Mouse (Mus musculus) midbrain, embryonic 12.5 days (tissue): ENCODE measurements around the gene Polr3e. TPM values are rescaled to one million over a fixed set of nuclear protein-coding genes. Genes with fewer than 3 reads are reported as not detected.
"Not testable (repeated sequence)": the region's sequence is repeated elsewhere in the genome, so short reads cannot be mapped to it uniquely, and the experiment has no call there.

Source experiments
- ATAC-seq: fragments of 200-750 bp; cut with Nextera tagmentation; 2 replicates; pipeline ENCODE4 v1.8.0; 2017; ENCODE audit warnings: low read depth, moderate TSS enrichment, moderate library complexity; ENCODE audit not compliant: low FRiP score
- H3K27ac ChIP-seq: fragments of 300-500 bp; sonication (generic); replicated peaks from 2 replicates; pipeline ENCODE4 v1.5.1; 2016; ENCODE audit warnings: mild to moderate bottlenecking
- H3K27me3 ChIP-seq: fragments of 300-500 bp; sonication (generic); 2 replicates; pipeline ENCODE4 v1.6.1; 2016; ENCODE audit warnings: mild to moderate bottlenecking
- H3K36me3 ChIP-seq: fragments of 300-500 bp; sonication (generic); 2 replicates; pipeline ENCODE4 v1.6.1; 2016
- H3K4me1 ChIP-seq: fragments of 300-500 bp; sonication (generic); 2 replicates; pipeline ENCODE4 v1.6.1; 2016
- H3K4me2 ChIP-seq: fragments of 300-500 bp; sonication (generic); replicated peaks from 2 replicates; pipeline ENCODE4 v1.6.1; 2016; ENCODE audit warnings: mild to moderate bottlenecking, moderate library complexity
- H3K4me3 ChIP-seq: fragments of 300-500 bp; sonication (generic); 2 replicates; pipeline ENCODE4 v1.5.1; 2016; ENCODE audit warnings: mild to moderate bottlenecking
- H3K9ac ChIP-seq: fragments of 300-500 bp; sonication (generic); replicated peaks from 2 replicates; pipeline ENCODE4 v1.6.1; 2016; ENCODE audit warnings: mild to moderate bottlenecking, moderate library complexity
- H3K9me3 ChIP-seq: fragments of 300-500 bp; sonication (generic); 2 replicates; pipeline ENCODE4 v1.6.1; 2016; ENCODE audit warnings: mild to moderate bottlenecking
- WGBS: fragments of 180-500 bp; shearing (Covaris S2); methylation state at CpG from one replicate; pipeline ENCODE4 v1.1.7; 2016; 5-methylcytosine and 5-hydroxymethylcytosine counted together
- polyA plus RNA-seq: library from polyadenylated mRNA; unstranded; fragments of >200 nt; fragmentation: Nextera tagmentation; extraction: Ambion mirVana; gene quantifications from 2 replicates; pipeline ENCODE4 v1.2.1, GENCODE M21; 2016

Gene Polr3e
- polyA plus RNA-seq, 1 experiment from 2014 or later: 33.2 TPM

- not testable (repeated sequence) for H3K9me3 ChIP-seq, H3K4me2 ChIP-seq, ATAC-seq, H3K9ac ChIP-seq, H3K27ac ChIP-seq, H3K4me1 ChIP-seq, H3K27me3 ChIP-seq, H3K4me3 ChIP-seq
- WGBS: 84% methylated on average over 7 of the region's 7 CpGs
- H3K36me3 ChIP-seq: peaks cover 49% of the 10 kb centered on the region
Measured at GRCm38 (mm10) chr7:120953591-120953990, 36.0 kb downstream of the Polr3e start.

- no peak overlapping the region for H3K4me2 ChIP-seq
- no peaks in the 10 kb centered on the region for H3K9me3 ChIP-seq
- no peaks in the 10 kb centered on the region for H3K27me3 ChIP-seq
- H3K36me3 ChIP-seq: peaks cover 49% of the 10 kb centered on the region
- no peak overlapping the region for H3K27ac ChIP-seq
- no peak for ATAC-seq
- 42% methylated on average over 2 of the region's 2 CpGs for WGBS
- H3K9ac ChIP-seq: no peak overlapping the region
- H3K4me3 ChIP-seq: no peak overlapping the region
- H3K4me1 ChIP-seq: peaks cover 4% of the 10 kb centered on the region; the same call in 1 of the 2 replicates
Measured at GRCm38 (mm10) chr7:120960116-120960515, 42.6 kb downstream of the Polr3e start.

DNA sequence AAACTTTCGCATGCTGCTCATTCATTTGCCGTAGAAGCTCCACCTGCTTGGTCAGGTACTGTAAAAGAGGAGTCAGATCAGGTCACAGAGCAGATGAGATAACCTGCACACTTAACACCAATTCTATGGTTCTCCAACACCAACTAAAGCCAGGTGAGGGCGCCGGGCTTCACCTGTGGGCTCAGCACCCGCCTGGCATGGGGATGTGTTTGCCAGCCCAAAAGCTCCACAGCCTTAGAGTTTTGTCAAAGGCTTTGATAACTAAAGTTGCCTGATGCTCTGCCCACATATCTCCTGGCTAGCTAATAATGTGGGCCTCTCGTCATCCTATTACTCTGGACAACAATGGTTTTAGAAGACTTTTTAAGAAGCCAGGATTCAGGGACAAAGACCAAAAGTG is 43.1 kb downstream of the Polr3e start:
- Histone ChIP-seq H3K9me3 (no peaks in the 10 kb centered on the region), H3K4me1 (peaks cover 4% of the 10 kb centered on the region; the same call in 1 of the 2 replicates), H3K27me3 (no peaks in the 10 kb centered on the region), H3K4me3 (no peak overlapping the region), H3K27ac (no peak overlapping the region), H3K36me3 (peaks cover 47% of the 10 kb centered on the region), H3K9ac (no peak overlapping the region), H3K4me2 (no peak overlapping the region)
- ATAC-seq: no peak
- 82% methylated on average over 6 of the region's 6 CpGs for WGBS

DNA sequence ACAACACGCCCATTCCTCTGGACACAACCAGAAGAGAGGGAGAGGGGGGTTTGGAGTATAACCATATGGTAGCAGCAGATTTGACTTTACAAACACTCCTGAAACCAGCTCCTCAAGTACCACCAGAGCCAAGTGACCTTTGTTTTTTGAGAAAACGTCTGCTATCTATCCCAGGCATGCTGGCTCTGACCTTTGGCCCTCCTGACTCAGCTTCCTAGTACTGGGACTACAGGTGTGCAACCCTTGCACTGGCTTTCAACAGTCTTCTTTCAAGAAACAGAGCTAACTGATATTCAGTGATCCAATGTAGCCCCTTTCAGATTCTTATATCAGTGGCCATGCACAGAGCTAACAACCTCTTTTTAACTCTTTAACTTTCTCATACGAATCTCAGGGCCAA is 44.3 kb downstream of the Polr3e start:
- Histone ChIP-seq H3K4me2 (no peak overlapping the region), H3K27me3 (no peaks in the 10 kb centered on the region), H3K9ac (no peak overlapping the region), H3K36me3 (peaks cover 37% of the 10 kb centered on the region), H3K9me3 (no peaks in the 10 kb centered on the region), H3K4me1 (peaks cover 4% of the 10 kb centered on the region; the same call in 1 of the 2 replicates), H3K27ac (no peak overlapping the region), H3K4me3 (no peak overlapping the region)
- no peak for ATAC-seq
- 75% methylated on average over 3 of the region's 3 CpGs for WGBS

GRCm38 (mm10) chr7:120963126-120963525 is 45.6 kb downstream of the Polr3e start:
- H3K4me1 ChIP-seq: peaks cover 4% of the 10 kb centered on the region; the same call in 1 of the 2 replicates
- H3K9ac ChIP-seq: no peak overlapping the region
- H3K36me3 ChIP-seq: peaks cover 35% of the 10 kb centered on the region
- no peak overlapping the region for H3K4me2 ChIP-seq
- no peaks in the 10 kb centered on the region for H3K27me3 ChIP-seq
- H3K4me3 ChIP-seq: no peak overlapping the region
- no peak overlapping the region for H3K27ac ChIP-seq
- ATAC-seq: no peak
- WGBS: 88% methylated on average over 5 of the region's 5 CpGs
- H3K9me3 ChIP-seq: no peaks in the 10 kb centered on the region

GRCm38 (mm10) chr7:120969221-120969620 is 51.7 kb downstream of the Polr3e start:
- Histone ChIP-seq H3K4me1 (no peaks in the 10 kb centered on the region), H3K4me2 (no peak overlapping the region), H3K27ac (no peak overlapping the region), H3K36me3 (peaks cover 15% of the 10 kb centered on the region; the same call in 1 of the 2 replicates), H3K27me3 (no peaks in the 10 kb centered on the region), H3K9me3 (no peaks in the 10 kb centered on the region), H3K4me3 (no peak overlapping the region), H3K9ac (no peak overlapping the region)
- 91% methylated on average over 7 of the region's 7 CpGs for WGBS
- ATAC-seq: no peak

GRCm38 (mm10) chr7:120970112-120970511 is 52.6 kb downstream of the Polr3e start:
- no peak overlapping the region for H3K27ac ChIP-seq
- 95% methylated on average over 5 of the region's 5 CpGs for WGBS
- no peak for ATAC-seq

DNA sequence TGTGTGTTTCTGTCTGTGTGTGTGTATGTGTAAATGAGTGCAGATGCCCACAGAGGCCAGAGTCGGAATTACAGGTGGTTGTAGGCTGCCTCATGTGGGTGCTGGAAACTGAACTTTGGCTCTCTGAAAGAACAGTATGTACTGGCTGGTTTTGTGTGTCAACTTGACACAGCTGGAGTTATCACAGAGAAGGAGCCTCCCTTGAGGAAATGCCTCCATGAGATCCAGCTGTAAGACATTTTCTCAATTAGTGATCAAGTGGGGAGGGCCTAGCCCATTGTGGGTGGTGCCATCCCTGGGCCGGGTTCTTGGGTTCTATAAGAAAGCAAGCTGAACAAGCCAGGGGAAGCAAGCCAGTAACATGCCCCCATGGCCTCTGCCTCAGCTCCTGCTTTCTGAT is 54.9 kb downstream of the Polr3e start:
- not testable (repeated sequence) for H3K9ac ChIP-seq, H3K27ac ChIP-seq, H3K4me2 ChIP-seq, H3K27me3 ChIP-seq, ATAC-seq, H3K4me3 ChIP-seq, H3K9me3 ChIP-seq, H3K4me1 ChIP-seq
- peaks cover 11% of the 10 kb centered on the region; the same call in 1 of the 2 replicates for H3K36me3 ChIP-seq
- 72% methylated on average over 2 of the region's 2 CpGs for WGBS

More at GRCm38 (mm10) chr7:120970112-120970511, 52.6 kb downstream of the Polr3e start:
- Histone ChIP-seq H3K9me3 (no peaks in the 10 kb centered on the region), H3K9ac (no peak overlapping the region), H3K36me3 (peaks cover 15% of the 10 kb centered on the region; the same call in 1 of the 2 replicates), H3K4me3 (no peak overlapping the region), H3K4me1 (no peaks in the 10 kb centered on the region), H3K4me2 (no peak overlapping the region), H3K27me3 (no peaks in the 10 kb centered on the region)

- H3K27me3 ChIP-seq: no peaks in the 10 kb centered on the region
- no peak overlapping the region for H3K27ac ChIP-seq
- no peak overlapping the region for H3K9ac ChIP-seq
- H3K4me3 ChIP-seq: no peak overlapping the region
- no peak overlapping the region for H3K4me2 ChIP-seq
- peaks cover 13% of the 10 kb centered on the region for H3K4me1 ChIP-seq
- H3K9me3 ChIP-seq: no peaks in the 10 kb centered on the region
- no peaks in the 10 kb centered on the region for H3K36me3 ChIP-seq
- WGBS: 93% methylated on average over 3 of the region's 3 CpGs
- ATAC-seq: no peak
Measured at GRCm38 (mm10) chr7:120974001-120974400, 56.5 kb downstream of the Polr3e start.

DNA sequence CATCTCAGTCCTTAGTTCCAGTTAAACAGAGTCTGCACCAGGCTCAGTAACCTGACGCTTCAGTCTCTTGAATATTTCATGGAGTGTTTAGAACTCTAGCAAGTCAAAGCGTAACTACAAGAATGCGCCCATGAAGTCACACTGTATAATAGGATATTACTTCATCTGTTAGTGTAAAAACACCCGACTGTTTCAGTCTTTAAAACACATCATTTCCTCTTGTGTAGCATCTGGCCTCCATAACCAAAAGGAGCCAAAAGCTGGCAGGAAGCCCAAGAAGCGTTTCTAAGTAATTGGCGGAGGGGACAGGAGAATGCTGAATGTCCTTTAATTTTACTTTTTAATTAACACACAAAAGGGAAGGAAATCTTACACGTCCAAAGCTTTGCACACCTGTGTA is 59.5 kb downstream of the Polr3e start:
- H3K4me1 ChIP-seq: peaks cover 20% of the 10 kb centered on the region
- H3K9ac ChIP-seq: no peak overlapping the region
- H3K27me3 ChIP-seq: no peaks in the 10 kb centered on the region
- no peaks in the 10 kb centered on the region for H3K9me3 ChIP-seq
- WGBS: 66% methylated on average over 7 of the region's 7 CpGs
- ATAC-seq: no peak
- no peak overlapping the region for H3K4me3 ChIP-seq
- no peak overlapping the region for H3K4me2 ChIP-seq
- no peak overlapping the region for H3K27ac ChIP-seq
- no peaks in the 10 kb centered on the region for H3K36me3 ChIP-seq

DNA sequence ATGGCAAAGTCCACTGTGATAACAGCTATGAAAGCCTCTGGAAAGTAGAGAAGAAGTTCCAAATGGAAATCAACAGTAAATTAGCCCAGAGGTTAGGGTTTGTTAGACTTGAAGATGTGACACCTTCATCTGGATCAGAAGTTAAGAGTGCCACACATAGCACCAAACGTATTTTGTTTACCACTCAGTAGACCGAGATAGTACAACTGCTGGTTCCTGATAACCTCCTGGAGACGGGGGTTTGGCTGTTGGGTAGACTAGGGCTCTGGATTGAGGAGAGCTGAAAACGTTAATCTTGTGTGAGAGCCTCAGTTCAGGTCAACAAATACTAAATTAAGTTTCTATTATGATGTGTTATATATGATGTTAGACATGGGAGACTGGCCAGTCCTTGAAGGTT is 62.5 kb downstream of the Polr3e start:
- H3K36me3 ChIP-seq: no peaks in the 10 kb centered on the region
- WGBS: 89% methylated on average over 4 of the region's 4 CpGs
- H3K4me3 ChIP-seq: no peak overlapping the region
- ATAC-seq: no peak
- peaks cover 29% of the 10 kb centered on the region for H3K4me1 ChIP-seq
- no peak overlapping the region for H3K27ac ChIP-seq
- no peak overlapping the region for H3K9ac ChIP-seq
- H3K9me3 ChIP-seq: no peaks in the 10 kb centered on the region
- H3K4me2 ChIP-seq: no peak overlapping the region
- no peaks in the 10 kb centered on the region for H3K27me3 ChIP-seq

DNA sequence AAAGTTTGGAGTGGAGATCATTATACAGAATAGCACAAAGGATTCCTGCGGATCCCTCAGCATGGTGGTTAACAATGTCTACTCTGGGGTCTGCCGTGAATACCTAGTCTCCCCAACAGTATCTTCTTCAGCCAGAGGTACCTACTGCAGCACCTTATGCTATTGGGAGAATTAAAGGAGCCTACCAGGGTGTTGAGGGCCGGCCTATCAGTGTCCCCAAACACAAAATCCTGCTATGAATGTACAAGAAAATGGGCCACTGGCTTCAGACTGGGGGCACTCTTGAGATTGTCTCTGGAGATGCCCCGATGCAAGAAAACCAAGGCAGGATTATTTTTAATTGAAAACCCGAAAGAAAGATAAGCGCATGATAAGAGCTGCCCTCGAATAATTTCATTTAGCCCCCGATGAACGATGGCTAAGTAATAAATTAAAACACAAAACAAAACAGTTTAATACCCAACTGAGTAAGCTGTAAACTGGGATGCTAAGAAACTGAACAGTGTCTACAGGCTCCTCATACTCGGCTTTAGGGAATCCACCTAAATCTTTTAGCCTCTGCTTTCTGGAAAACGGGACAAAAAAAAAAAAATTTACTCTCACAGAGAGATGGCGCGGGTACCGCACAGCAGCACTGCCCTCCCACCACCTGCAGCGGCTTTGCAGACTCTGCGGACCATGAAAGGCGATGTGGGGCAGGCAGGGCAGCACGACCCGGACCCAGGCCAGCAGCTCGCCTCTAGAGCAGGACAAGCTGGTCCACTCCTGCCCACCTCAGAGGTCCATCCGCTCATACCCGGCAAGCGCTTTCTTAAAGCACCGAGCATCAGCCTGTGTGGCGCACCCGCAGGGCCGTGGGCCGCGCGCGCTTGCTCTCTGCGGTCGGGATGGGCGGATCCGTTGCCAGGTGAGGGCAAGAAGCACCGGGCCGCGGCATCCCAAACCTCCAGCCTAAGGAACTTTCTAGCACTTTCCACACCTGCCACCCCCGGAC is 63.7 kb downstream of the Polr3e start:
- no peaks in the 10 kb centered on the region for H3K9me3 ChIP-seq
- 2% methylated on average over 39 of the region's 39 CpGs for WGBS
- peak overlapping the region; percentile 81 for H3K9ac ChIP-seq
- no peaks in the 10 kb centered on the region for H3K27me3 ChIP-seq
- H3K4me2 ChIP-seq: peak overlapping the region; percentile 78
- peak overlapping the region; percentile 82 for H3K4me3 ChIP-seq
- peaks cover 29% of the 10 kb centered on the region for H3K4me1 ChIP-seq
- peak; percentile 50 for ATAC-seq
- no peaks in the 10 kb centered on the region for H3K36me3 ChIP-seq
- H3K27ac ChIP-seq: peak overlapping the region; percentile 81
